Mouse (Mus musculus) midbrain, postnatal 0 days (tissue): Measurements from ENCODE around the gene Bloc1s3. TPM values are rescaled to one million over a fixed set of nuclear protein-coding genes. Genes with fewer than 3 reads are reported as not detected.

Experiments used
- ATAC-seq: fragments of 200-750 bp; cut with Nextera tagmentation; 2 replicates; pipeline ENCODE4 v1.8.0; 2017; ENCODE audit warnings: moderate number of reproducible peaks, mild to moderate bottlenecking, moderate TSS enrichment, moderate library complexity; ENCODE audit not compliant: low FRiP score
- DNase-seq: peaks from one replicate; pipeline ENCODE4 v3.0.0-alpha.2; 2015; ENCODE audit warnings: low spot score
- H3K27ac ChIP-seq: fragments of 300-500 bp; sonication (generic); 2 replicates; pipeline ENCODE4 v1.5.1; 2014; ENCODE audit warnings: low read depth, mild to moderate bottlenecking, low read length, mixed read lengths
- H3K27me3 ChIP-seq: fragments of 300-500 bp; sonication (generic); 2 replicates; pipeline ENCODE4 v1.6.1; 2014; ENCODE audit warnings: low read length, control low read depth, mixed read lengths; ENCODE audit not compliant: insufficient read depth
- H3K36me3 ChIP-seq: fragments of 300-500 bp; sonication (generic); 2 replicates; pipeline ENCODE4 v1.6.1; 2014; ENCODE audit warnings: low read length, control low read depth, mixed read lengths; ENCODE audit not compliant: insufficient read depth
- H3K4me1 ChIP-seq: fragments of 300-500 bp; sonication (generic); 2 replicates; pipeline ENCODE4 v1.6.1; 2014; ENCODE audit warnings: mild to moderate bottlenecking, control low read depth, antibody characterized with exemption, low read length, mixed read lengths; ENCODE audit not compliant: insufficient read depth
- H3K4me2 ChIP-seq: fragments of 300-500 bp; sonication (generic); 2 replicates; pipeline ENCODE4 v1.6.1; 2014; ENCODE audit warnings: low read depth, mild to moderate bottlenecking, low read length, mixed read lengths; ENCODE audit not compliant: poor library complexity, severe bottlenecking
- H3K4me3 ChIP-seq: fragments of 300-500 bp; sonication (generic); 2 replicates; pipeline ENCODE4 v1.5.1; 2014; ENCODE audit warnings: low read depth, mild to moderate bottlenecking, low read length, moderate library complexity
- H3K9ac ChIP-seq: fragments of 300-500 bp; sonication (generic); replicated peaks from 2 replicates; pipeline ENCODE4 v1.6.1; 2014; ENCODE audit warnings: mild to moderate bottlenecking, low read length, moderate library complexity, mixed read lengths; ENCODE audit not compliant: poor library complexity, severe bottlenecking
- H3K9me3 ChIP-seq: fragments of 300-500 bp; sonication (generic); 2 replicates; pipeline ENCODE4 v1.6.1; 2016; ENCODE audit warnings: low read length, control low read depth
- CTCF ChIP-seq: IDR thresholded peaks from 2 replicates; pipeline ENCODE4 v1.5.1; 2016; ENCODE audit warnings: antibody characterized with exemption, mild to moderate bottlenecking
- WGBS: fragments of 180-500 bp; shearing (Covaris S2); extraction: QIAGEN DNeasy Blood & Tissue Kit; methylation state at CpG from one replicate; pipeline ENCODE4 v1.1.7; 2014; 5-methylcytosine and 5-hydroxymethylcytosine counted together
- polyA plus RNA-seq: library from polyadenylated mRNA; unstranded; fragments of >200 nt; fragmentation: Nextera tagmentation; extraction: Ambion mirVana; gene quantifications from 2 replicates; pipeline ENCODE4 v1.2.1, GENCODE M21; 2015
- total RNA-seq: library from RNA; depleted of rRNA; stranded (reverse); fragments of >200 nt; gene quantifications from 2 replicates; pipeline ENCODE4 v1.2.3, GENCODE M21; 2014

Gene Bloc1s3
- total and polyA plus RNA-seq, 2 experiments from 2014 or later = 3.9 to 21.4 TPM

DNA sequence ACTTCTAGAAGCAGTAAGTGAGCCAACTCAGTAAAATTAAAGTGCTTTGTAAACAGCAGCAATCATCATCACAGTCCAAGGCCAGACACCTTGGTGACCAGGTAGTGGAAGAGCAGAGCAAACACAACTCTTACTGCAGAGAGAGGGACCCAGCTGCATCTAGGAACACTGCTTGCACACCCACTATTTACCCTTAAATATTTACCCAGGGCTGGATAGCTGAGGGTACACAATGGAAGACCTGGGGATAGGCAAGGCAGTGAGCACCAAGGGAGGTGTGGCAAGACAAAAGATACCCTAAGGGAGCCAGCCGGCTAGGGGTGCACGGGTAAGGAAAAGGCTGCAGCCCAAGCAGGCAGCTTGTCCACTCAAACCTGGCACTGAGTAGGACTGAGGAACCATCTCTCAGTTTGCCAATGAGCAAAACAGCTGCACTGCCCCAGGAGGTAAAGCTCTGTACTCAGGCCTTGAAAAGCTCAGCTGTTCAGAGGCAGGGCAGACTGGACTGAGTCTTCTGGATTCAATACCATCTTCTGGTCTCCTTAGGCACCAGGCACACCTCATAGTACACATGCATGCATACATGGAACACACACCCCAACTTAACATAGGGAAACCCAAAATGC is 39.3 kb upstream of the Bloc1s3 start:
- 56% methylated on average over 2 of the region's 2 CpGs for WGBS
- Histone ChIP-seq H3K4me1 (no peaks in the 10 kb centered on the region), H3K4me2 (no peak overlapping the region), H3K9me3 (no peaks in the 10 kb centered on the region), H3K4me3 (no peak overlapping the region), H3K36me3 (peaks cover 2% of the 10 kb centered on the region; the same call in 1 of the 2 replicates), H3K27ac (no peak overlapping the region), H3K27me3 (no peaks in the 10 kb centered on the region), H3K9ac (no peak overlapping the region)
- no peak for TF ChIP-seq CTCF
- ATAC-seq (no peak), DNase-seq (no peak)

DNA sequence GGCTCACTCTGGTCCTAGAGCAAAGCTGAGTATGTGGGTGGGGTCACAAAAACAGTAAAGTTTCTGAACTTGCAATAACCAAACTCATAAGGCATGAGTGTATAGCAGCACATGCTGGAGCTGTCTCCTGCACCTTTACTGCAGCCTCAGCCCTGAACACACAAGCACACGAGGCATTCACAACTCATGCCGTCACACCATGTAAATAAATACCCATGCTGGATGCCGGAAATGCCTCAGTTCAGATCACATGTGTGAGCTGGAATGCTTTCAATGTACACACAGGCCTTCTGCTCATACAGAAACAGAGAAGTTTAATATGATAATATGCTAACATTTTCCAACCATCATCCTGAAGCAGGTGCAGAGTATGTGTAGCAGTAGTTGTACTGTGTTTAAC is 37.8 kb upstream of the Bloc1s3 start:
- Histone ChIP-seq H3K4me1 (no peaks in the 10 kb centered on the region), H3K9me3 (no peaks in the 10 kb centered on the region), H3K9ac (no peak overlapping the region), H3K36me3 (no peaks in the 10 kb centered on the region; the same call in 1 of the 2 replicates), H3K4me3 (no peak overlapping the region), H3K27me3 (no peaks in the 10 kb centered on the region), H3K4me2 (no peak overlapping the region), H3K27ac (no peak overlapping the region)
- ATAC-seq (no peak), DNase-seq (no peak)
- TF ChIP-seq CTCF = no peak
- WGBS = 73% methylated on average over 3 of the region's 3 CpGs

DNA sequence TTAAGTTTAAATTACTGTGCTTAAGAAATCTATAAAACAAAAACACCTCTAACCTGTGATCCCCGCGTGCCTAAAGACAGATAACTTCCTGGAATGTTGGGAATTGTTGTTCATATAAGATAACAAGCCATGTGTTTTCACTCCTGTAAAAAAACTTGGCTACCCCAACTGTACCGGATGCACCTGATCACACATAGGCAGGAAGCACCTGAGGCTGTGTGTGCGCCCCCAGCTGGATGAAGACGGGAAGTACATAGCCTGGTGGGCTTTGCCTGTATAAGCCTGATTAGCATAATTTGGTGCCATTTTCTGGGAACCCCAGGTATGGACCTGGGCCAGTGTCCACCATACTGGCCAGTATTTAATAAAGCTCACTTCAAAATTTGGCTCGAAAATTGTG is 35.4 kb upstream of the Bloc1s3 start:
- no peak overlapping the region for H3K4me2 ChIP-seq
- no peaks in the 10 kb centered on the region; the same call in 1 of the 2 replicates for H3K36me3 ChIP-seq
- H3K27ac ChIP-seq = no peak overlapping the region
- ATAC-seq (no peak), DNase-seq (peak; percentile 8)
- no peaks in the 10 kb centered on the region for H3K9me3 ChIP-seq
- no peaks in the 10 kb centered on the region for H3K4me1 ChIP-seq
- peak; percentile 54 for TF ChIP-seq CTCF
- 59% methylated on average over 6 of the region's 6 CpGs for WGBS
- H3K9ac ChIP-seq = no peak overlapping the region
- no peaks in the 10 kb centered on the region for H3K27me3 ChIP-seq
- no peak overlapping the region for H3K4me3 ChIP-seq

DNA sequence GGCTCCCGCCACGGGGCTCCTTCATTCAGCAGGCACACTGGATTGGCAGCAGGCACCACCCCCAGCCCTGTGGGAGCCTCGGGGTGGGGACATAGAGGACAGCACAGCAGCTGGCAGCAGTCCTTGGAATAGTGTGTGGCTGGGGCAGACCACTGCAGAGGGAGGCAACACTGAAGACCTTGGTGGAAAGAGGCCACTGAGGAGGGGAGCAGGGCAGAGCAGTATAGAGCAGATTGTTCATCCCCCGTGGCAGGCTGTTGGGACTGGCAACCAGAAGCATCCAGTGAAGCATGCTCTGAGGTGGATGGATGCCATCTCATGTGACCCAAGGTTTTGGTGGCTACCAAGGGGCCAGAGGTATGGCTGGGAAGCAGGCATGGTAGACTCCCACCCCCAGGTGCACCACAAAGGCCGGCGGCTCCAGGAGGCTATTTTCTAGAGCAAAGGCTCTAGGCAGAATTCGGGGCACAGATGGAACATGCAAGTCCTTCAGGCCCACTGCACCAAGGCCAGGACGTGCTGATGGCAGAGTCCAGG is 34.1 kb upstream of the Bloc1s3 start:
- WGBS = 55% methylated on average over 8 of the region's 8 CpGs
- H3K27ac ChIP-seq = no peak overlapping the region
- H3K9ac ChIP-seq = no peak overlapping the region
- no peak for TF ChIP-seq CTCF
- H3K4me2 ChIP-seq = no peak overlapping the region
- no peaks in the 10 kb centered on the region for H3K36me3 ChIP-seq
- H3K9me3 ChIP-seq = no peaks in the 10 kb centered on the region
- ATAC-seq (peak; percentile 73), DNase-seq (peak; percentile 84)
- H3K4me1 ChIP-seq = no peaks in the 10 kb centered on the region
- no peak overlapping the region for H3K4me3 ChIP-seq
- H3K27me3 ChIP-seq = no peaks in the 10 kb centered on the region

DNA sequence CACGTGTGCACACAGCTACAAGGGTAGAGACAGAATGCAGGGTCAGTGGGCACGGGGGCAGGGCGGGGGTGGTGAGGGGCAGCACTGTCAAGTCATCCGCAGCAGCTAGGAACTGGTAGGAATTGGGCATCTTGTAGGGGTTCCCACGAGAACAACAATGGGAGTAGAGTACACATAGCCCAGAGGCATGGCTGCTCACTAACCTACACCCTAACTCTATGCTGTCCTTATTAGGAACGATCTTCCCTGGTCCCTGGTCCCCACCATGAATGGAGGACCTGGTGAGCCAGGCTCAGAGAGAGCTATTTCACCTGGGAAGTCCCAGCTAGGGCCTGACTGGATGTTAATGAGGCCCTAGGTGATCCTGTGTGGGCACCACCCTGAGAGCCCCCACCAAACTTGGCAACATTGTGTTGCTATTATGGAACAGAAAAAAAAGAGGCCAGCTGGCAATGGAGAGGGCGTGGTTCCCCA is 33.6 kb upstream of the Bloc1s3 start:
- no peak for TF ChIP-seq CTCF
- no peak overlapping the region for H3K4me3 ChIP-seq
- no peaks in the 10 kb centered on the region for H3K9me3 ChIP-seq
- DNase-seq (no peak), ATAC-seq (no peak)
- no peak overlapping the region for H3K27ac ChIP-seq
- no peaks in the 10 kb centered on the region for H3K4me1 ChIP-seq
- H3K4me2 ChIP-seq = no peak overlapping the region
- no peak overlapping the region for H3K9ac ChIP-seq
- H3K27me3 ChIP-seq = no peaks in the 10 kb centered on the region
- 61% methylated on average over 7 of the region's 7 CpGs for WGBS
- H3K36me3 ChIP-seq = no peaks in the 10 kb centered on the region

DNA sequence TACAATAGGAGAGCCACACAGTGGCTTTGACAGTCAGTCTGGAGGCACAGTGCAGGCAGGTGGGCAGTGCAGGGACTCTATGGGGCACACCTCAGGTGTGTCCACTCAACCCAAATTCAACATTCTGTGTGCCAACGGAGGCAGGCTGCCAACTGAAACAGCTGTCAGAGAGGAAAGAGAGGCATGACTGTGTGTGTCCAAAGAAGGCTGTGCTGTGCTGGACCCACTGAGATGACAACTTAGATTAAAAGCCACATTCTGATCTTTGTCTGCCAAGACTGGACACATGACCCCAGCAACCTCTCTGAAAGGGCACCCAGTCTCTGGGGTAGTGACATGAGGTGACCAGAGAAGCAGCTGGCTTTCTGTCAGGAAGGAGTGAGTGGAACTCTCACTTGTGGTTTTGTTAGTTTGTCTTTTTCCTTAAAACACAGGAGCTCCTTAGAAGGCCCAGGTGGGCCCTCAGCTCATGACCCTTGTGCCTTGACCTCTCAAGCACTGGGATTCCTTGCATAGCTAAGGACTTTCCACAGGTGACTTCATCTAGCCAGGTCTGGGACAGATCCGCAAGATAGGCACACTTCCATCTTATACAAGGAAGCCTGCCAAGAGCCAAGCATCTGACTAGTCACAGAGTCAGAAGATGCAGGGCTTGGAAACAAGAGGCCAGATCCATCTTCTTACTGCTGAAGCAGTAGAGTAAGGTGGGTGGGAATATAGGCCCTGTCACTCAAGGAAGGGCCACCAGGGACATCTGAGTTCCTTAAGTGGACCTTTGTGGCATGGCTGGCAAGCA is 32.8 kb upstream of the Bloc1s3 start:
- Histone ChIP-seq H3K4me2 (no peak overlapping the region), H3K4me1 (no peaks in the 10 kb centered on the region), H3K9ac (no peak overlapping the region), H3K36me3 (no peaks in the 10 kb centered on the region), H3K27ac (no peak overlapping the region), H3K27me3 (no peaks in the 10 kb centered on the region), H3K4me3 (no peak overlapping the region), H3K9me3 (no peaks in the 10 kb centered on the region)
- DNase-seq (no peak), ATAC-seq (no peak)
- TF ChIP-seq CTCF = no peak
- 93% methylated on average over 2 of the region's 2 CpGs for WGBS
